Mouse (Mus musculus): ENCODE measurements at regions not wholly inside any gene's neighbourhood (a gene's known extent, or its start where the extent isn't known, plus 50 kb on each side); places are given as distances from the start of the nearest gene placed in this dataset.

- Histone ChIP-seq H3K4me3 (ENCODE audit: low read depth, low read length) (no peak overlapping the region), H3K36me3 (replicated peaks; ENCODE audit: control insufficient read depth, insufficient read depth, low read length) (no peaks in the 10 kb centered on the region), H3K4me2 (ENCODE audit: low read depth, low read length) (no peak overlapping the region), H3K4me1 (ENCODE audit: control insufficient read depth, insufficient read depth) (no peaks in the 10 kb centered on the region), H3K9me3 (replicated peaks; ENCODE audit: control insufficient read depth, low read length) (no peaks in the 10 kb centered on the region), H3K27ac (ENCODE audit: low read depth) (no peak overlapping the region), H3K27me3 (ENCODE audit: control insufficient read depth, insufficient read depth, low read length) (no peaks in the 10 kb centered on the region), H3K9ac (replicated peaks; ENCODE audit: low read depth, low read length) (no peak overlapping the region)
- DNase-seq (ENCODE audit: low spot score) (no peak), ATAC-seq (ENCODE audit: insufficient read depth, low read depth) (no peak)
- TF ChIP-seq CTCF (IDR thresholded peaks at IDR 0.05; ENCODE audit: low read depth) (no peak), EP300 (IDR thresholded peaks at IDR 0.05; ENCODE audit: low read depth) (no peak)
- 36% methylated on average over 2 of the region's 2 CpGs for WGBS
These were observed 269.9 kb upstream of the Ncam1 start for GRCm38 (mm10) chr9:50068576-50068975.

GRCm38 (mm10) chr9:50067729-50068225 is 269.1 kb upstream of the Ncam1 start:
- WGBS, result 68% methylated on average over 3 of the region's 3 CpGs
- no peak for TF ChIP-seq CTCF (IDR thresholded peaks at IDR 0.05; ENCODE audit: low read depth)
- TF ChIP-seq EP300 (IDR thresholded peaks at IDR 0.05; ENCODE audit: low read depth), result no peak
- H3K4me3 ChIP-seq (ENCODE audit: low read depth, low read length), result no peak overlapping the region
- no peaks in the 10 kb centered on the region for H3K27me3 ChIP-seq (ENCODE audit: control insufficient read depth, insufficient read depth, low read length)
- no peaks in the 10 kb centered on the region for H3K4me1 ChIP-seq (ENCODE audit: control insufficient read depth, insufficient read depth)
- no peak overlapping the region for H3K9ac ChIP-seq (replicated peaks; ENCODE audit: low read depth, low read length)
- H3K4me2 ChIP-seq (ENCODE audit: low read depth, low read length), result no peak overlapping the region
- H3K27ac ChIP-seq (ENCODE audit: low read depth), result no peak overlapping the region
- DNase-seq (ENCODE audit: low spot score) (no peak), ATAC-seq (ENCODE audit: insufficient read depth, low read depth) (no peak)
- no peaks in the 10 kb centered on the region for H3K9me3 ChIP-seq (replicated peaks; ENCODE audit: control insufficient read depth, low read length)
- no peaks in the 10 kb centered on the region for H3K36me3 ChIP-seq (replicated peaks; ENCODE audit: control insufficient read depth, insufficient read depth, low read length)

- Histone ChIP-seq H3K36me3 (replicated peaks; ENCODE audit: control insufficient read depth, insufficient read depth, low read length) (no peaks in the 10 kb centered on the region), H3K9me3 (replicated peaks; ENCODE audit: control insufficient read depth, low read length) (no peaks in the 10 kb centered on the region), H3K4me2 (ENCODE audit: low read depth, low read length) (no peak overlapping the region), H3K27ac (ENCODE audit: low read depth) (no peak overlapping the region), H3K4me1 (ENCODE audit: control insufficient read depth, insufficient read depth) (no peaks in the 10 kb centered on the region), H3K27me3 (ENCODE audit: control insufficient read depth, insufficient read depth, low read length) (no peaks in the 10 kb centered on the region), H3K9ac (replicated peaks; ENCODE audit: low read depth, low read length) (no peak overlapping the region), H3K4me3 (ENCODE audit: low read depth, low read length) (no peak overlapping the region)
- WGBS, result 82% methylated on average over 10 of the region's 10 CpGs
- no peak for ATAC-seq (ENCODE audit: insufficient read depth, low read depth)
- no peak for TF ChIP-seq CTCF (IDR thresholded peaks at IDR 0.05; ENCODE audit: low read depth)
- TF ChIP-seq EP300 (IDR thresholded peaks at IDR 0.05; ENCODE audit: low read depth), result no peak
- no peak for DNase-seq (ENCODE audit: low spot score)
These were observed 265.9 kb upstream of the Ncam1 start for GRCm38 (mm10) chr9:50064505-50065229.

- H3K36me3 ChIP-seq (replicated peaks; ENCODE audit: control insufficient read depth, insufficient read depth, low read length), result no peaks in the 10 kb centered on the region
- no peaks in the 10 kb centered on the region for H3K27me3 ChIP-seq (ENCODE audit: control insufficient read depth, insufficient read depth, low read length)
- H3K9me3 ChIP-seq (replicated peaks; ENCODE audit: control insufficient read depth, low read length), result no peaks in the 10 kb centered on the region
- no peaks in the 10 kb centered on the region for H3K4me1 ChIP-seq (ENCODE audit: control insufficient read depth, insufficient read depth)
- no peak overlapping the region for H3K4me2 ChIP-seq (ENCODE audit: low read depth, low read length)
- DNase-seq (ENCODE audit: low spot score), result no peak
- no peak overlapping the region for H3K4me3 ChIP-seq (ENCODE audit: low read depth, low read length)
- H3K9ac ChIP-seq (replicated peaks; ENCODE audit: low read depth, low read length), result no peak overlapping the region
- TF ChIP-seq EP300 (IDR thresholded peaks at IDR 0.05; ENCODE audit: low read depth), result no peak
- TF ChIP-seq CTCF (IDR thresholded peaks at IDR 0.05; ENCODE audit: low read depth), result no peak
- 52% methylated on average over 9 of the region's 11 CpGs for WGBS
- H3K27ac ChIP-seq (ENCODE audit: low read depth), result no peak overlapping the region
- no peak for ATAC-seq (ENCODE audit: insufficient read depth, low read depth)
These were observed 239.5 kb upstream of the Ncam1 start for GRCm38 (mm10) chr9:50038231-50038630.

- ATAC-seq (ENCODE audit: insufficient read depth, low read depth), result no peak
- H3K4me2 ChIP-seq (ENCODE audit: low read depth, low read length), result no peak overlapping the region
- no peak overlapping the region for H3K9ac ChIP-seq (replicated peaks; ENCODE audit: low read depth, low read length)
- DNase-seq (ENCODE audit: low spot score), result no peak
- H3K27me3 ChIP-seq (ENCODE audit: control insufficient read depth, insufficient read depth, low read length), result no peaks in the 10 kb centered on the region
- H3K4me1 ChIP-seq (ENCODE audit: control insufficient read depth, insufficient read depth), result no peaks in the 10 kb centered on the region
- TF ChIP-seq CTCF (IDR thresholded peaks at IDR 0.05; ENCODE audit: low read depth) (no peak), EP300 (IDR thresholded peaks at IDR 0.05; ENCODE audit: low read depth) (no peak)
- H3K9me3 ChIP-seq (replicated peaks; ENCODE audit: control insufficient read depth, low read length), result no peaks in the 10 kb centered on the region
- whole genome bisulfite sequencing, result 69% methylated on average over 9 of the region's 9 CpGs
- H3K27ac ChIP-seq (ENCODE audit: low read depth), result no peak overlapping the region
- no peaks in the 10 kb centered on the region for H3K36me3 ChIP-seq (replicated peaks; ENCODE audit: control insufficient read depth, insufficient read depth, low read length)
- H3K4me3 ChIP-seq (ENCODE audit: low read depth, low read length), result no peak overlapping the region
These were observed 233.8 kb upstream of the Ncam1 start for GRCm38 (mm10) chr9:50032322-50033158.
